Mouse (Mus musculus) c-Kit-positive CD71-negative TER-119-negative erythroid progenitor cells, embryonic 14.5 days (primary cell): ENCODE data around the gene Fam19a1.
"Not testable (repeated sequence)": the region's sequence is repeated elsewhere in the genome, so short reads cannot be mapped to it uniquely, and the experiment has no call there.

Experiments
- DNase-seq: peaks from one replicate; pipeline ENCODE4 v3.0.0-alpha.2; 2013; ENCODE audit warnings: low read depth

The Fam19a1 gene

DNA sequence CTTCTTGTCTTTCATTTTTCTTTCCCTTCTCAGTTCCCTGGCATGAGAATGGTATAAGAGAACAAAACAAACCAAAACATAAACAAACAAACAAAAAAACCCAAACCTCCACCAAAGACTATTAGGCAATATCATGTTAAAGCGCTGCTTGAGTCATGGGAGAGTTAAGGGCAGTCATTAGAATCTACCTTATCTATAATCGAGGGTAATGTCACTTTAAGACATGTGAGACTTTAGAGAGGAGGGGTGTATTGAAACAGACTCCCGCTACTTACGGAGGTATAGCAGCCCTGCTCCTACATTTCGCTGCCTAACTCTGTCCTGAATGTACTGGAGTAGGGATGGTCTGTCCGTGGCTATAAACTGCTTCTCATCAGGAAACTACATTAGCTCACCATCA lies at the start of gene Fam19a1:
Gene Fam19a1, plus strand, starts transcription at position 301 of the 400 bp plus-strand sequence.
- no peak for DNase-seq

- DNase-seq = no peak
Measured at GRCm38 (mm10) chr6:96071080-96071479, 41.9 kb upstream of the Fam19a1 start.

GRCm38 (mm10) chr6:96071567-96071966 lies 41.4 kb upstream of the Fam19a1 start:
- DNase-seq = no peak

GRCm38 (mm10) chr6:96089961-96090360 lies 23.0 kb upstream of the Fam19a1 start:
- no peak for DNase-seq

- DNase-seq = no peak
Measured at GRCm38 (mm10) chr6:96093716-96094115, 19.2 kb upstream of the Fam19a1 start.

DNA sequence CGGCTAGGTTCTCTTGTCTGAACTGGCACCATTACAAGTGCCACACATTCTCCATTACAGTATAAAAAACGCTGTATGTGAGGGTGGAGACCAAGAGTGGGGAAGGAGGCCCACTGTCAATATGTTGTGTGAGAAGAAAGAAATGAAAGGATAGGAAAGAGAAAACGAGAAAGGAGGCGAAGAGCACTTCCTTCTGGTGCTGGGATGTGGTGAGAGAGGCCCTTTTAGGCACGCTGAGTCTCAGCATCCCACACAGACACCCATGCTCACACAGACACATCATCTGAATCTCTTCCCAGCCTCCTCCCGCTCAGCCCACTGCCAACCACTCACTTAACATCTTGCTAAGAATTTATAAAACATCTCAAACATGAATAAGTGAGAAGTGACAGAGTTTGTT lies 14.7 kb upstream of the Fam19a1 start:
- no peak for DNase-seq

- no peak for DNase-seq
Measured at GRCm38 (mm10) chr6:96111656-96112055, 1.3 kb upstream of the Fam19a1 start.

- no peak for DNase-seq
Measured at GRCm38 (mm10) chr6:96114151-96114550, 1.2 kb downstream of the Fam19a1 start.

DNA sequence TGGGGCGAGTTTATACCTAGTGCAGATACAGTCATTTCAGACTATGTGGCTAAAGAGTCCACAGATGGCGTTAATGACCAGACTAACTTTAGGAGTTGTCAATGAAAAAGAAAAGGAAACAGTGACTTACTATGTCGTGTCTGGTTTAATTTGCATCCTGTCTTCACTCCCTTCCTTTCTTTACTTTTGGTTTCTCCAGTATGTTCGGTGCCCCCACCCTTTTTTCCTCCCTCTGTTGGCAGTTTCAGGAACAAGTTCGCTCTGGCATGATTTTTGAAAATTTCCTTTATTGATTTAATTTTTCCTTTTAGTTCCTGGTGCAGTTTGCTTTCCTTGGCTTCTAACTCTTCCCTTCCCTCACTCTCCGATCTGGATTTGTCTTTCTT lies 3.2 kb downstream of the Fam19a1 start:
- DNase-seq = no peak

- DNase-seq = no peak
Measured at GRCm38 (mm10) chr6:96116534-96117272, 3.7 kb downstream of the Fam19a1 start.

DNA sequence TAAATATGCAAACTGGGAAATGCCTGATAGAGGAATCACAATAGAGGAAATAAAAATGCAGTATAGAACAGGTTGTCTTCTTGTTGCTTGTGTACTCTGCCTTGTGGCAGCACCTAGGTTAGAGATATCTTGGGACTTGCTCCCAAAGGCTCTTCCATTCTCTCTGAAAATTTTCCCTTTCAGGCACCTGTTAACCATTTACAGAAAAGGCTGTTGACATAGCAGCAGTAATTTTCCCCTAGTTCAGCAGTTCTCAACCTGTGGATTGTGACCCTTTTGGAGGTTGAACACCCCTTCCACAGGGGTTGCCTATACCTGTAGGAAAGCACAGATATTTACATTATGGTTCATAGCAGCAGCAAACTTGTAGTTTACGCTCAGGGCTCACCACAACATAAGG lies 30.4 kb downstream of the Fam19a1 start:
- no peak for DNase-seq

- DNase-seq = no peak
Measured at GRCm38 (mm10) chr6:96165403-96165802, 52.4 kb downstream of the Fam19a1 start.

- no peak for DNase-seq
Measured at GRCm38 (mm10) chr6:96165818-96166379, 52.9 kb downstream of the Fam19a1 start, which contains the start of gene 1700123L14Rik. 1700123L14Rik (minus strand) TSS chr6:96166243.

GRCm38 (mm10) chr6:96167031-96167430 lies 54.1 kb downstream of the Fam19a1 start:
- no peak for DNase-seq

- DNase-seq = no peak
Measured at GRCm38 (mm10) chr6:96173681-96174080, 60.7 kb downstream of the Fam19a1 start.

DNA sequence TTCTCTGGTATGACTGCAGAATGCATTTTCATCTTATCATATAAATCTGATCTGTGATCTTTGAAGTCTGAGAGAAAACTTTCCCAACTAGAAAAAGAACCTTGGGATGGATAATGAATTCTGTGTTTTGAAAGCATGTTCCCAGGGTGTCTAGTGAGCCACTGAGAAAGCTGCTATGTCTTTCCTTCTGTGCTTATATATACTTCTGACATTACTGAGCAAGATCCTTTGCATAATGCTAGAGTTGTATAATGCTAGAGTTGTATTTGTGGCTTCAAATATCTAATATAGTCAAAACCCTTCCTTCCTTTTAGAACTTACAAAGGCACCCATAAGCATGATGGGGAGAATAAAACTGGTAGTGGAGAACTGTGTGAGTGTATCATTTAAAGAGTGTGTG lies 65.6 kb downstream of the Fam19a1 start:
- DNase-seq = no peak

DNA sequence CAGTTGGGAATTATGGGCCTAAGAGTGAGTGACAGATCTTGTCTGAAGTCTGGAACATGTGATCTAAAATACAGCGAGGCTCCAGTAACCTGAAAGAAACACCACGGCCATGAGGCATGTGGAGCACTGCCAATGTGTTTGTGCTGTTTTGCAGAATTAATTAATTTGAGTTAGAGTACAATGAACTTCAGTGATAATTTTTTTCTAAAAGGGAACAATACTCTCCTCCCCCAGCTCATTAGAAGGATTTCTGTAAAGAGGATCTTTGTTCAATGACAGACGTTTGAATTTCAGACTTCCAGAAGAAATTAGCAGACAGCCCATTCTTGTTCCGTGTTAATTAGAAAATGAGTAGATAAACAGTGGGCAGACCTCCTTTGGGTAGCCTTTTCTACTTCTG lies 70.4 kb downstream of the Fam19a1 start:
- no peak for DNase-seq

DNA sequence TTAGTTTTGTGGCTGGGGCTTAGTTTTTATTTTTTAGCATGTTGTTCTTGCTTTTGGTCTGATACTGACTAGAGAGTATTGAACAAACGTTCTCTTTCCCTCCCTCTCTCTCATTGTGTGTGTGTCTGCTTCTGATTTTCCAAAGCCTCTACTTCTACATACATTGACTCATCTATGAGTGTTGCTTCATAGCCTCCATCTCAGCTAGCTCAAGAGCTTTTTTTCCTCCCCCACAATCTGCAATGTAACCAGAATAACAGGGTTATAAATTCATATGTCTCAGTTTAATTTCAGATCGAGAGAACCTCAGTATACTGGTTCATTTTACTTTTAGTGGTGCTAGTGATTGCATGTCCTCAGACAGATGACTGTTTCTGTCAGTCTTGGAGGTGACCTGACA lies 73.6 kb downstream of the Fam19a1 start:
- DNase-seq = no peak

DNA sequence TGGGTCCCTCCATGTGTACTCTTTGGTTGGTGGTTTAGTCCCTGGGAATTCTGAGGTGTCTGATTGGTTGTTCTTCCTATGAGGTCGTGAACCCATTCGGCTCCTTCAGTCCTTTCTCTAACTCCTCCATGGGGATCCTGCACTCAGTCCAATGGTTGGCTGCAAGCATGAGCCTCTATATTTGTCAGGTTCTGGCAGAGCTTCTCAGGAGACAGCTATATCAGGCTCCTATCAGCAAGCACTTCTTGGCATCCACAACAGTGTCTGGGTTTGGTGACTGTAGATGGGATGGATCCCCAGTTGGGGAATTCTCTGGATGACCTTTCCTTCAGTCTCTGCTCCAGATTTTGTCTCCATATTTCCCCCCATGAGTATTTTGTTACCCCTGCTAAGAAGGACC lies 86.0 kb downstream of the Fam19a1 start:
- not testable (repeated sequence) for DNase-seq

DNA sequence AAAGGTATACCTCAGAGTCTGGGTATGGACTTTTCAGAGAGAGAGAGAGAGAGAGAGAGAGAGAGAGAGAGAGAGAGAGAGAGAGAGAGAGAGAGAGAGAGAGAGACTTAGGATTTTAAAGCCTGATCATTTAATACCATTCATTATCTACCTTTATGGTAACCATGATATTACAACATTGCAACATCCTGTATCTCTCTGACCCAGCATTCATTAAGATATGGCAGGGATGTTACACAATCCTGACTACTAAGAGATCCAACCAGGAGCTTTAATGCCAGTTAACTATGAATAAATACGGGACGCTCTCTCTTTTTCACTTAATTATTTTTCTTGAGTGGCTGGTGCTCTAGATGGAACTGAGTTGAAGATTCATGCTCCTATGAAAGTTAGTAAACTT lies 92.4 kb downstream of the Fam19a1 start:
- DNase-seq = no peak

- DNase-seq = no peak
Measured at GRCm38 (mm10) chr6:96234806-96235205, 121.9 kb downstream of the Fam19a1 start.

- DNase-seq = no peak
Measured at GRCm38 (mm10) chr6:96244320-96244719, 131.4 kb downstream of the Fam19a1 start.

DNA sequence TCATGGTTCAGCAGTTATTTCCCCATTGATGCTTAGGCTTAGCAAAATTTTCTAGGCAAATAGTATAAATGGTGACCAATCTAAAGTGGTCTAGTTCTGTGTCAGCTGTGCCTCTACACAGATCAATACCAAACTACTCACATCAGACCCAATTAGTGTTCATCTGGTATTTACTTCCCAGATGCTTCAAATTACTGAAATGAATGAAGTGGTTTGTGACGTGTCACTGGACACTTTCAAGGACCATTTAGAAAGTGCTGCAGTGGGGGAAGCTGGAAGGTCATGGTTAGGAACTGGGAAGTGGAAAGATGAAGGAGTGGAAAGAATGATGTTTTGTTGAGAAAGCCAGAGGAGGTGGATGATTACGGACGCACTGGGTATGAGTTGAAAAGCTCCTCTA lies 139.0 kb downstream of the Fam19a1 start:
- DNase-seq = no peak

- DNase-seq = no peak
Measured at GRCm38 (mm10) chr6:96254815-96255214, 141.9 kb downstream of the Fam19a1 start.
